Mouse (Mus musculus): ENCODE measurements around the gene Ttll12.

Ttll12 gene

GRCm38 (mm10) chr15:83593702-83594512 lies 1.1 kb downstream of the Ttll12 start:
- DNase-seq (ENCODE audit: low spot score in 2 of 2), result no peak

GRCm38 (mm10) chr15:83593189-83593585 lies 1.8 kb downstream of the Ttll12 start:
- no peak for DNase-seq (ENCODE audit: low spot score in 2 of 2)

GRCm38 (mm10) chr15:83592260-83593188 lies 2.4 kb downstream of the Ttll12 start:
- no peak for DNase-seq (ENCODE audit: low spot score in 2 of 2)

- DNase-seq (ENCODE audit: low spot score in 2 of 2), result no peak
These were observed 3.2 kb downstream of the Ttll12 start for GRCm38 (mm10) chr15:83591758-83592157.

GRCm38 (mm10) chr15:83590841-83591240 lies 4.1 kb downstream of the Ttll12 start:
- no peak for DNase-seq (ENCODE audit: low spot score in 2 of 2)

- DNase-seq (ENCODE audit: low spot score in 2 of 2), result no peak
These were observed 10.2 kb downstream of the Ttll12 start for GRCm38 (mm10) chr15:83584741-83585220.

GRCm38 (mm10) chr15:83583419-83584156 lies 11.4 kb downstream of the Ttll12 start:
- no peak for DNase-seq (ENCODE audit: low spot score in 2 of 2)

- no peak for DNase-seq (ENCODE audit: low spot score in 2 of 2)
These were observed 12.0 kb downstream of the Ttll12 start for GRCm38 (mm10) chr15:83582931-83583330.

- no peak for DNase-seq (ENCODE audit: low spot score in 2 of 2)
These were observed 18.3 kb downstream of the Ttll12 start for GRCm38 (mm10) chr15:83576651-83577050.

GRCm38 (mm10) chr15:83575543-83575942 lies 19.4 kb downstream of the Ttll12 start:
- no peak for DNase-seq (ENCODE audit: low spot score in 2 of 2)

GRCm38 (mm10) chr15:83574731-83575351 lies 20.1 kb downstream of the Ttll12 start:
- DNase-seq (ENCODE audit: low spot score in 2 of 2), result no peak

- no peak for DNase-seq (ENCODE audit: low spot score in 2 of 2)
These were observed 21.4 kb downstream of the Ttll12 start for GRCm38 (mm10) chr15:83573606-83574005.

GRCm38 (mm10) chr15:83572132-83572531 lies 22.8 kb downstream of the Ttll12 start:
- no peak for DNase-seq (ENCODE audit: low spot score in 2 of 2)

- DNase-seq (ENCODE audit: low spot score in 2 of 2), result no peak
These were observed 23.3 kb downstream of the Ttll12 start for GRCm38 (mm10) chr15:83571636-83572035.

- no peak for DNase-seq (ENCODE audit: low spot score in 2 of 2)
These were observed 24.3 kb downstream of the Ttll12 start for GRCm38 (mm10) chr15:83570641-83571040.

GRCm38 (mm10) chr15:83569682-83570081 lies 25.3 kb downstream of the Ttll12 start:
- no peak for DNase-seq (ENCODE audit: low spot score in 2 of 2)

- no peak for DNase-seq (ENCODE audit: low spot score in 2 of 2)
These were observed 26.4 kb downstream of the Ttll12 start for GRCm38 (mm10) chr15:83568544-83568943.

GRCm38 (mm10) chr15:83567728-83568127 lies 27.2 kb downstream of the Ttll12 start:
- DNase-seq (ENCODE audit: low spot score in 2 of 2), result no peak

GRCm38 (mm10) chr15:83566006-83566405 lies 29.0 kb downstream of the Ttll12 start:
- DNase-seq (ENCODE audit: low spot score in 2 of 2), result no peak

GRCm38 (mm10) chr15:83565434-83565833 lies 29.5 kb downstream of the Ttll12 start:
- no peak for DNase-seq (ENCODE audit: low spot score in 2 of 2)
